Mouse (Mus musculus) left cerebral cortex, adult 9 months (tissue): ENCODE data around the gene Rit1.
"Not testable (repeated sequence)": the region's sequence is repeated elsewhere in the genome, so short reads cannot be mapped to it uniquely, and the experiment has no call there.

Source experiments
- DNase-seq, 2 experiments: peaks; one replicate each; pipeline ENCODE4 v3.0.0; 2022; ENCODE audit warnings: low spot score in 2 of 2

Rit1 gene

DNA sequence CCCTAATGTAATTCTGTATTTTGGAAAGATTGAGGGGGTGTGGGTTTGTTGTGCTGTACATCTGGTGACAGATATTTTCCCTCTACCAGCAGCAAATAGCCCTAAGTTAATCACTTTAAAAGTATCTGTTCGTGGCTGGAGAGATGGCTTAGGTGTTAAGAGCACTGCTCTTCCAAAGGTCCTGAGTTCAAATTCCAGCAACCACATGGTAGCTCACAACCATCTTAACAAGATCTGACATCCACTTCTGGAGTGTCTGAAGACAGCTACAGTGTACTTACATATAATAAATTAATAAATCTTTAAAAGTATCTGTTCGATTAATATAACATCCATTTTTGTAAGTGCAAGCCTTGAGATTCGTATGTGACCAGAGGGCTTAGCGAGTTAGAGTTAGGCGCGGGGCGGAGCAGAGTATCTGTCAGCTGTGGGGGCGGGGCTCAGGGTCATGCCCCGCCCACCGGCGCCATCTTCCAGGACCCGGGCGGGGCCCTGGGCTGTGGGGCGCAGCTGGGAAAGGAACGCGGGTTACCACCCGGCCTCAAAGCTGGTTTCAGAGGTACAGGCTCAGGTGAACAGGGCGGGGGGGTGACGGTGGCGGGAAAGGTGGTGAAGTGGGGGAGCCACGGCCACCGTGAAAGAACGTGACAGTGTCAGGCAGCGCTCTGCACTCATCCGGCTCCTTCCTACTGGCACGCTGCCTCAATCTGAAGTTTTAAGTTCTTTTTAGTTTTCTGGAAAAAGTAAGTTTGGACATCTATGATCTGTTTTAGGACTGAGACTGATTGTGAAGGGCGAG, at the start of gene Rit1:
Rit1 (plus strand) TSS at position 440 of the 799 bp plus-strand sequence.
- DNase-seq = peak; percentile 27 to 72

DNA sequence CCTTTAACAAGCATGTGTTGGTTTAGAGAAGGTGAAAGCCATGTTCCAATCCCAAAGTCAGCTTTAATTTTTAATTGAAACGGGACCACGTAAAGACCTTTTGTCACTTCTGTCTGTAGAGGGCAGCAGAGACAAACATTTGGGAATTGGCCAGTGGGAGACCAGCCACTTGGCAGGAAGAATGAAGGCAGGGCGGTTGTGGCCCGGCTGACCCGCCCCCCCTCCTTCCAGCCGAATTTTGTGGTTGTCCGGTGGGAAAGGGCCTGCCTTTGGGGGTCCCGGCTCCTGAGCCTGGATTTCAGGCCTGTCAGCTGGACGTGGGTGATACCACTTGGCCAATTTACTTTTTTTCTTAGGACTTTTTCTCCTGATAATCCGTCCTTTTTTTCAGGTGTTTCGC, 39.2 kb upstream of the Rit1 start:
- DNase-seq = peak in 1 of 2 experiments; percentile 36

DNA sequence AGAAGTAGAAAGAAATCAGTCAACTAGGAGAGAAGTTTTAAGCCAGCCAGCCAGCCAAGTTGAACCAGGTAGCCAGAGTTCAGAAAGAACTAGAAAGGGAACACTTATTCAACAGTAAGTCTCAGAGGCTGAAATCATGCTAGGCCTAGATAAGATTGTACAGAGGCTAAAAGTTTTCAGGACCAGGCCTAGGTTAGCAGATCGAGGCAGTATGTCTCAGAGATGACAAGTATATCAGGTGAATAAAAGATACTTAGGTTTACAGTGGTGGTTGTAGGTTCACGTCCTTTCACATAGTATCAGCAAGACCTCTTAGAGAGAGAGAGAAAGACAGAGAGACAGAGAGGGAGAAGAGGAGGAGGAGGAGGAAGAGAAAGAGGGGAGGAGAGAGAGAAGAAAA, 32.8 kb upstream of the Rit1 start:
- DNase-seq = no peak

DNA sequence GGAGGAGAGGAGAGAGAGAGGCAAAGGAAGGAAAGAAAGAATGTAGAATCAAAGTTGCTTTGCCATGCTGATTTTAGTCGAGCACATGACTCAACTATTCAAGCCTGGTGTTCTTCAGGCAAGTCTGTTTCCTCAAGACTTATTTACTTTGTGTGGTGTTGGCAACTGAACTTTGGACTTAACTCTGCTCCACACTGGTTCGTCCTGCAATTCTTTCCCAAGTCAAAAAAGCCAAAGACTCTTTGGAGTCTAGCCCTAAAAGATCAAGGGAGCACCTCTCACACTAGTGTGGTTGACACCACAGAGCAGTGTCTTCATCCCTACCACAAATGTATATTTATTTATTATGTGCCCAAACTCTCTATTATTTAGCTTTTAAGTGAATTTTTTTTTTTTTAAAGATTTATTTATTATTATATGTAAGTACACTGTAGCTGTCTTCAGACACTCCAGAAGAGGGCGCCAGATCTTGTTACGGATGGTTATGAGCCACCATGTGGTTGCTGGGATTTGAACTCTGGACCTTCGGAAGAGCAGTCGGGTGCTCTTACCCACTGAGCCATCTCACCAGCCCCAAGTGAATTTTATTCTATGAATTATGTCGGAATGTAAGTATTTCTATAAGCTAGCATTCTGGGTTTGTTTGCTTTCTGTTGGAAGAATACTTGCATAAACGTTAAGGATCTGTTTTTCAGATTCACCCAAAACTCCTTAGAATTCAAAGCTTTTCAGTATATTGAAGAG, 32.2 kb upstream of the Rit1 start:
- no peak for DNase-seq

DNA sequence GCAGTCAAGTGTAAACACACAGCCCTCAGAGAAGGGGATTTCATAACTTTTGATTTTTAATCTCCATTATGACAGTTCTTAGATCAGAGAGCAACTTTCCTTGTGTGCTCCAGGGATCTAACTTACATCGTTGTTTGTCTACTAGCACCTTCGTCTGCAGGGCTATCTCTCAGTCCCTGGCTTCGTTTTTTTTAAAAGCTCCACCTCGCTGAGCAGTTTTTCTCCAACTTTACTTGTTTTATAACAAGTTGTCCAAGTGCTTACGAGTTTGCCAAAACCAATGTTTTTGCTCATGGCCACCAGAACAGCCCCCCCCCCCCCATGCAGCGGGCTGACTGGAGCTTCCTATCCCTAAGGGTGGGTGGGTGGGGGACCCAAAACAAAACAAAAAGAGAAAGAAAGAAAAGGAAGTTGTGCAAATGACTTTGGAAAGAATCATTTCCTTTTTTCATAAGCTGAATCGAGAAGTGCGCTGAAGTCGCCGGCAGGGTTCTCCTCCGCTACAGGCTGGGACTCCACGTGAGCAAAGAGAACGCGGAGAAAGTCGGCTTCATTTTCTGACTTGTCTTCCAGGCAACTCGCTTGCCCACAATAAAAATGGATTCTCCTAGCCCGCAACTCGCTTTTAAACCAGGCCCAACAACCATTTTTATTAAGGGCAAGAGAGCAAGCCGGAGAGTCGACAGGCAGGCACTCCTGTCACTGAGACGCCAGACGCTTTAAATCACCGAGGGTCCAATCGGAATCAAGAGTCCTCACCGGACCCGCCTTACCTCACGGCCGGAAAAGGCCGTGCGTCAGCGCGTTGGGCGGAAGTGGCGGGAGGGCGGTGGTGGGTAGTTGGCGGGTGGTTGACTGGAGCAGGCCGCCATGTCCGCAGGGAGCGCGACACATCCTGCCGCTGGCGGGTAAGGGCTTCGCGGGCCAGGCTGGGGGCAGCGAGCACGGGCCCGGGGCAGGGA, 31.4 kb upstream of the Rit1 start, which contains the start of gene Khdc4:
Khdc4 (plus strand) TSS at position 824 of the 962 bp plus-strand sequence.
- peak; percentile 97 for DNase-seq

DNA sequence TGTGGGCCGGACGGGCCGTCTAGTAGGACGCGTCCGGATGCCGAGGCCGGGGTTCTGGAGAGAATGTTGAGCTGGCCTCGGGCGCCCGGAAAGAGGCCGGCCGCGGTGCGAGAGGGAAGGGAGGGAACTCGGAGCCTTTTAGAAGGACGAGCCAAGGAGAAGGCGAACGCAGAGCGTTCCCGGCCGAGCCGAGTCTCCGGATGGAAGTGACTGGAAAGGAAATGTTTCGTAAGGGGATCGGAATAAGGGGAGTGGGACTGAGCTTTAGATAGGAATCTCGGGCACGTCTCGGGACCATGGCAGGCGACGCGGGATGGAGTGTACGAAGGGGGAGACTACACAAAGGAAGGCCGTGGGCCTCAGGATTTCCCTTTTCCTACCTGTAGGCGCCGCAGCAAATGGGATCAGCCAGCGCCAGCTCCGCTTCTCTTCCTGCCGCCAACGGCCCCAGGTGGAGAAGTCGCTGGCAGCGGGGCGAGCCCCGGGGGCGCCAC, 30.6 kb upstream of the Rit1 start:
- DNase-seq = peak in 1 of 2 experiments; percentile 41

DNA sequence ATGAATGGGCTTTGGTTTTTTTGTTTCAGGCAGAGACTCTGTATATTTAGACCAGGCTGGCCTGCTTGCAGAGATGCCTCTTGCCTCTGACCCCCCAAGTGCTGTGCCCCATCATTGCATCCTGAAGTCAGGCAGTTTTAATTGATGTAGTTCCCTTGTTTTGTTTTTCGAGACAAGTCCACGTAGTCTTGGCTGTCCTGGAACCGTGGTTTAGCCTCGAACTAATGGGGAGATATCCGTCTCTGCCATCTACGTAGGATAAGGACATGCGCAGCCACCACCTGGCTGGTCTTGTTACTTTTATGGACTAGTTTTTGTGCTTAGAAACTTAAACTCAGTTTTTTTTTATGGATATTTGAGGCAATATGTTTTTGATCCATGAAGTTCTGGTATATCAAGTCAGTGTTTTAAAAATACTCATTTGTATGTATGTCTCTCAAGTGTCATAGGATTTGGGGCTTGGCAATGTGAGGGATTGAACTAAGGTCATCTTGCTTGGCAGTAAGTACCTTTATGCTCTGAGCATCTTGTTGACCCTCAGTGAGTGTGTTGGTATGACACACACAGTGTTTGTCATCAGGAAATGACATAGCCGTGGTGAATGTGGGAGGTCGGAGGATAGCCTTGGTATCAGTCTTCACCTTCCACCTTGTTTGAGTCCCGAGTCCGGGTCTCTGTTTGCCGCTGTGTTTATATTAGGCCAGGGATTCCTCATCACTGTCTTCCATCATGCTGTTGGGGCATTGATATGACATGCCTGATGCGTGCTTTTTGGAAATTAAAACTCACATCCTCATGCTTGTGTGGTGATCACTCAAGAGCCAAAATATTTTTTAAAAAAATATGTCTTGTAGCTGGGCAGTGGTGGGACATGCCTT, 29.7 kb upstream of the Rit1 start:
- no peak for DNase-seq

DNA sequence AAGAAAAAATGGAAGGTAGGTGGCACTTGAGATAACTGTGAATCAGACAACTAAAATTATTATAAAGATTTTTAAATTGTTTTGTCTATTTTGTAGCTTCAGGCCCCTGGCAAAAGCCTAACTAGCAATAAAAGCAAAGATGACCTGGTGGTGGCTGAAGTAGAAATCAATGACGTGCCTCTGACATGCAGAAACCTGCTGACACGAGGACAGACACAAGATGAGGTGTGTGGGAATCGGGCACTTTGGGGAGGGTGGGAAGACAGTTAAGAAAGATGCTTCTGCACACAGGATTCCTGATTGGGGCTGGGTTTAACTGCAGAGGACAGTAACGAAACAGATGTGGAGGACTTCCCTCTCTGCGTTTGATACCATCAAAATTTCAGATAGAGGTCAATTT, 27.6 kb upstream of the Rit1 start:
- DNase-seq = no peak

DNA sequence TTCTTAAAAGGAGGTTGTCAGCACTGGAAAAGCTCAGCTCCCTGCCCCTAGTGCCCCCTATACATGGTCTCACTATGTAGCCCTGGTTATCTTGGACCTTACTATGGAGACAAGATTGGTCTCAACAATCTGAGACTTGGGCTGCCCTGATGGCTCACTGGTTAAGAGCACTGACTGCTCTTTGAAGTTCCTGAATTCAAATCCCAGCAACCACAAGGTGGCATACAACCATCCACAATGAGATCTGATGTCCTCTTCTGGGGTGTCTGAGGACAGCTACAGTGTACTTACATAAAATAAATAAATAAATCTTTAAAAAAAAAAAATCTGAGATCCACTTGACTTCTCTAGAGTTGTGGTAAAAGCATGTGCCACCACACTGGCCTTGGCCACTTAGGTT, 21.1 kb upstream of the Rit1 start:
- no peak for DNase-seq

DNA sequence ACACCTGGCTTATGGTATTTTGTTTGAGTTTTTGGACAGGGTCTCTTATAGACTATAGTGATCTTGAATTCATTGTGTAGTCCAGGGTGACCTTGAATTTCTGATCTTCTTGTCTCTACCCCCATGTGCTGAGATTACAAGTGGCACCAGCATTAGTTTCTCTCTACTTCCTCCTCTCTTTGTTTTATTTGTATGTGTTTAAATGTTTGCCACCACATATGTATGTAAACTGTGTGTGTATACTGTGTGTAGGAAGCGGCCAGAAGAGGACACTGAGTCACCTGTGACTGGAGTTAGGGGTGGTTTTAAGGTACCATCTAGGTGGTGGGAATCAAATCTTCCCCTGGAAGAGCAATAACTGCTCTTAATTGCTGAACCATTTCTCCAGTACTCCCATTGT, 18.6 kb upstream of the Rit1 start:
- no peak for DNase-seq

DNA sequence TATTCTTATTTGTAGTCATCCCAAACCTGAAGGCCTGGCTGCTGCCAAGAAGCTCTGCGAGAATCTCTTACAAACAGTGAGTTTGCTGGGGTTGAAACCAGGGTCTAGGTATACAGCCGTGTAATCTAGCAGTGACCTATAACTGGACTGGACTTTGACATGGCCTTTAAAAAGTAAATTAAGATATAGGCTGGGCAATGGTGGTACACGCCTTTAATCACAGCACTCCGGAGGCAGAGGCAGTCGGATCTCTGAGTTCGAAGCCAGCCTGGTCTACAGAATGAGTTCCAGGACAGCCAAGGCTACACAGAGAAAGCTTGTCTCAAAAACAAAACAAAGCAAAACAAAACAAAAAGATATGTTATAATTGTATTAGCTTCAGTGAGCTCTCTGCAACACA, 17.8 kb upstream of the Rit1 start:
- DNase-seq = no peak

DNA sequence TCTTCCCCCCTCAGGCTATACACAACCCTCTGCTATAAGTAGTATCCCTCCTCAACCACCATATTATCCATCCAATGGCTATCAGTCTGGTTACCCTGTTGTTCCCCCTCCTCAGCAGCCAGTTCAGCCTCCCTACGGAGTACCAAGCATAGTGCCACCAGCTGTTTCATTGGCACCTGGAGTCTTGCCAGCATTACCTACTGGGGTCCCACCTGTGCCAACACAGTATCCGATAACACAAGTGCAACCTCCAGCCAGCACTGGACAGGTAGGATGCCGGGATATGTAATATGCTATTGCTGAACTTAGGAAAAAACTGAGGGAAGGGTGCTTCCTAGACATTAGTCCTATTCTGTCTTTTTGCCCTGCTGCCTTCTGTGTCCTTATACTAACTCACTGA, 16.4 kb upstream of the Rit1 start:
- no peak for DNase-seq

DNA sequence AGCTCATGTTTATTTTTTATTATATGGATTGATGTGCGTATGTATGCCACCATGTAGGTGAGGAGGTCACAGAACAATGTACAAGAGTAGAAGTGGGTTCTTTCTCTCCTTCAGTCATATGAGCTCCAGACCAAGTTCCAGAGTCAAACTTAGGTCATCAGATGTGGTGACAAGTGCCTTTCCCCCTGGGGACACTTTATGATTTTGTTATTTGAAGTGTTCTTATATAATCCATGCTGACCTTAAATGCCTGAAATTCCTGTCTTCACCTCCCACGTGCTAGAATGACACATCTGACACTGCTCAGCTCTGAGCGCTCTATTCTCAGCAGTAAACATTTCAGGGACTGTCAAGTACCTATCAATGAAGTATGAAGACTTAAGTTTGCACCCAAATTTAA, 15.4 kb upstream of the Rit1 start:
- DNase-seq = no peak

DNA sequence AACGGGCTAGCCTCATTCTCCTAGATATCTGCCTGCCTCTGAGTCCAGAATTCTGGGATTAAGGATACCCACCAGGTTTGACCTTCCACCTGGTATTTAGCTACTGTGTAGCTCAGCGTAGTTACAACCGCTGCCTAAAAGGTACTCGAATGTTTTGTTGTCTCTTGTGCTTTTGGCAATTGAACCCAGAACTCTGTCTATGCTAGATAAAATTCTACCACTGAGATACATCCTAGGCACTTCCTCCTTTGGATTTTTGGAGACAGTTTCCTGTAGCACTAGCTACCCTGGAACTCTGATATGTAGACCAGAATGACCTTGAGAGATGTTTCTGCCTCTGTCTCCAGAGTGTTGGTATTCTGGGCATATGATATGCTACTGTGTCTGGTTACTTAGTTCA, 2.9 kb upstream of the Rit1 start:
- no peak for DNase-seq

DNA sequence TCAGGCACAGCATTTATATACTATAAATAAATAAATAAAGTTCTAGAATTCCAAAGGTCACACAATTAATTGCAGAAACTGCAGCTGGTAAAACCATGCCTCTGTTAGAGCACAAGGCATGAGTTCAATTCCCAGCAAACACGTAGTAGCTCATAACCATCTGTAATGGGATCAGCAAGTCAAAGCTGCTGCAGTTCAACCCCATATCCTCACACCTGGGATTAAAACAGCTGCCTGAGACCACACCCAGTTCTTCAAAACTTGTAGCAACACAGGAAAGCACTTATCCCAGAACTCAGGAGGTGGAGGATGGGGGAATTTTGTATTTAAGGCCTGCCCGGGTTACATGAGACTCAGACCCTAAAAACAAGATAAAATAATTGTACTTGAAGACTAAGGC, 1.9 kb upstream of the Rit1 start:
- no peak for DNase-seq

DNA sequence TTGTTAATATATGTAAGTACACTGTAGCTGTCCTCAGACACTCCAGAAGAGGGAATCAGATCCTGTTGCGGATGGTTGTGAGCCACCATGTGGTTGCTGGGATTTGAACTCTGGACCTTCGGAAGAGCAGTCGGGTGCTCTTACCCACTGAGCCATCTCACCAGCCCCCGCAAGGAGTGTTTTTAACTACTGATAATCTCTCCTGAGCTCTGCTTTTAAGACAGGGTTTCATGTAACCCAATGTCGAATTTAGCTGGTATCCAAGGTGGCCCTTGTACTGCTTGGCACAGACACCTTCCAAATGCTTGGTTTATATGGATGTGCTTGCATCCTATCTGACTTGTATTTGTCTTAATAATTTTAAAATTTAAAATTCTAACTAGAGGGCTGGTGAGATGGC, 922 bp upstream of the Rit1 start:
- not testable (repeated sequence) for DNase-seq

DNA sequence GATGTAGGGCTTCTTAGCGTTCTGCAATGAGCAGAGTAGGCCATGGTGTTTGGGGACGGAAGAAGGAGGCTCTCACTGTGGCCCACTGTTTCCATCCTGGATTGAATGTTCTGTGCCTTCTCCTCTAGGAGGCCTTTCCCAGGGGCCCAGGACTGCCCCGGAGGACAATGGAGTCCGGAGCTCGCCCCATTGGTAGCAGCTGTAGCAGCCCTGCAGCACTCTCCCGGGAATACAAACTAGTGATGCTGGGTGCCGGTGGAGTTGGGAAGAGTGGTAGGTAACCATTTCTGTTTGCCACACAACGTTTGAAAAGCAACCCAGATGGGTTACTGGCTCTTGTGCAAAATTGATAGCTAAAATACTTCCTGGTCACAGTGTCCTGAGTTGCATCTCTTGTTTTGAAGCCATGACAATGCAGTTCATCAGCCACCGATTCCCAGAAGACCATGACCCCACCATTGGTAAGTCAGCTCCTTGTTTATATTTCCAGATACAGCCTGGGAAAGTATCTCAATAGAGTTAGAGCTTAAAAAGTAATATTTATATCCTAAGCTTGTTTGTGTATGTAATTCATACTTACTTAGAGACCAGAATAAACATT, 660 bp downstream of the Rit1 start:
- peak in 1 of 2 experiments; percentile 26 for DNase-seq

DNA sequence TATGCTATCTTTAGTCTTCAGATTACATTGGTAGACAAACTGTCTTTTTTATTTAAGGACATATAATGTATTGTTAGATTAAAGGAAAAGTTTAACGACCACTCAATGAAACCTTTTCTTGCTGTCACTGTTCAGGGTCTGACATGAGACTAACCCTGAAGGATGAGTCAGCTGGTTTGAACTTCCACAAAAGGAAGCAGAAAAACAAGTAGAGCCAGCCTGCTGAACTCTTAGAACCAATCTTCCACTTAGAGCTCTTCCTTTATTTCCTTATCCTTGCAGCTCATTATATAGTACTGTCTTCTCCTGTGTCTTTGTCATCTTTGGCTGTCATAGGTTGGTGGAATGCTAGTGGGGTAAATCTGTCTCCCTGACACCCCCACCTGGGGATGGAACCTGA, 1.2 kb downstream of the Rit1 start:
- DNase-seq = no peak

DNA sequence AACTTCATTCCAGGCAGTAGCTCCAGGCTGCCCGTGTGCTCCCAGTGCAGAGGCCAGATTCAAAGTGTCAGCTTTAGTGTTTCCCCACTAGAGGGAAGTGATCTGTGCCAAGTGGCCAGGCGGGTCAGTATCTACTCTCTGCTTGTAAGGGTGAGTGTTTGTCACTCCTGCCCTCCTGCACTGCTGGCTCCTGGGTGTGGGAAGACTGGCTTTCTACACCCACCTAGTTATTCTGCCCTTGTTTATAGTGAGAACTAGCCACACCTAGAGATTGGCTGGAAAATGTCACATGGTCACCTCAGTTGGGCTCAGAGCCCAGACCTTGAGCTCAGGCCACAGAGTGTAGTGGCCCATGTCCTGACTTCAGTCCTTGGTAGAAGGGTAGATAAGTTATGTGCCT, 2.5 kb downstream of the Rit1 start:
- DNase-seq = no peak

DNA sequence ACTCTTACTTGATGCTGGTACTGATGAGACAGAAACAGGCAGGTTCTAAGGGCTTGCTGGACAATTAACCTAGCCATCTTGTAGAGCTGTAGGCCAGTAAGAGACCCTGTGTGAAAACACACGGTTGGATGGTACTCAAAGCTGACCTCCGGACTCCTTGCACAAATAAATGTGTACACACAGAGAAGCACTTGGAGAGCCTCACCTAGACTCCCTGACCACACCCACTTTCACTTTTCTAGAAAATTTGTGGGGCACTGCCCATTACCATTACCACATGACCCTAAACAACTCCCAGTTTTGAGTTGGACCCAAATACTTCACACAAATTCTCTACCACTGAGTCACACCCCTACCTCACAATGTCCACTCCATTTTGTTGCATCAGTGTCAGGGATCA, 19.9 kb downstream of the Rit1 start:
- DNase-seq = no peak
